Mouse (Mus musculus): ENCODE measurements at regions not wholly inside any gene's neighbourhood (a gene's known extent, or its start where the extent isn't known, plus 50 kb on each side); places are given as distances from the start of the nearest gene placed in this dataset.

DNA sequence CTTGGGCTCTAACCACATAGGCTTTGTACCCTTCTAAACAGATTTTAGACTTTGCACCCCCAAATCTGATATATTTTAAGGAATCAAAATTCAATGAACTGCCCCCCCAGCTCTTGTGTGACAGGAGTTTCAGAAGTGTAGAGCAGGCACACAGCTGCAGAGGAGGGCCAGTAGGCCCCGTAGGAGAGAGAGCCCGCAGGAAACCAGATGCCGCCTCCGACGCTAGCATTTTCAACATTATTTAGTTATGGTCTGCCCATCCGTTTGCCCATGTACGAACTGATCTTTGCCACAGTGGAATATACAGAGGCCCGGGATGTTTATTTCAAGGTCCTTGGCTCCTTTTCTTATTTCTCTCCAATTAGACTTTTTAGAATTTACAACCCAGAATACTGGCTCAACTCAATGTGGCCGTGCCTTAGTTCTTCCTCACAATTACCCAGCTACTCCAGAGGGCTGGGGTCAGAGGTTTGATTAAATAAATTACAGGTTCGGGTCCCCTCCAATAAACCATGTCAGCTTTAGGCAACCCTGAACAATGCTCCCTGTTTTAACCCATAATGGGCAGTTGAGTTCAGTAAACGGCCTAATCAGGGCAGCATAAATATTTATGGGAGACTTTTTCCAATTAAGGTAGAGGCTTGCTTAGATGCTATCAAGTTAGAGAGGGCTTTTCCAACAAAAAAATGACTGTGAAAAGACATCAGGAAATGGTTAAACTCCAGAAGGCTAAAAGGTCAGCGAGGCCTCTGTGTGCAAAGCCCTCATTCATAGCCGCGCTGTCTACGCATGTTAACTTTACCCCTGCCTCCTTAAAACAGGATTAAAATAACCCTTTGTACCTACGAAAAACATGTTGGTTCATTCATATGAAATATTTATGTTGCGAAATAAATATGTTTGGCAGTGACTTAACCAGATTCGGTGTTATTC, 308.2 kb upstream of the Prickle1 start:
- TF ChIP-seq GATA1 (IDR thresholded peaks at IDR 0.05; ENCODE audit: borderline replicate concordance, low read length) (no peak), FLI1 (IDR thresholded peaks at IDR 0.05; ENCODE audit: low read length) (no peak)
